Comparison of ENCODE assay signal across 16 mouse cellular contexts in genomic region chr12:82446609-82447024, GRCm38 (mm10).
"Had no signal": no experiment of that assay in that cellular context is flagged by ENCODE, and none has a peak within 500 bp of the region (broad histone marks: within the 10 kb centered on the region; RNA-seq: fewer than 3 reads in every experiment).

No protein-coding gene starts in this region.

- H3K4me2 ChIP-seq: lung, embryonic 14.5 days; midbrain, embryonic 11.5 days; midbrain, embryonic 13.5 days; midbrain, embryonic 15.5 days; neural tube, embryonic 12.5 days; stomach, embryonic 15.5 days had no signal

- DNase-seq: lung, adult 18-20 months; lung, embryonic 14.5 days; lung, postnatal 14 days; lung, postnatal 36 days; right cerebral cortex, postnatal 14 days; spleen, adult 18-20 months; thymus, adult 2 months; thymus, postnatal 25 days; thymus, postnatal 4 days had no signal

- H3K27me3 ChIP-seq: megakaryocyte, embryonic 14.5 days; midbrain, embryonic 13.5 days; midbrain, embryonic 15.5 days; neural tube, embryonic 12.5 days; stomach, embryonic 15.5 days had no signal

- ATAC-seq: midbrain, embryonic 13.5 days; midbrain, embryonic 15.5 days had no signal

- H3K4me1 ChIP-seq: midbrain, embryonic 13.5 days; midbrain, embryonic 15.5 days; neural tube, embryonic 12.5 days; stomach, embryonic 15.5 days had no signal

- H3K27ac ChIP-seq: midbrain, embryonic 13.5 days; midbrain, embryonic 15.5 days; neural tube, embryonic 12.5 days; stomach, embryonic 15.5 days; stomach, postnatal 0 days had no signal

- H3K9ac ChIP-seq: lung, embryonic 14.5 days; midbrain, embryonic 13.5 days; midbrain, embryonic 15.5 days; neural tube, embryonic 12.5 days; stomach, embryonic 15.5 days had no signal

- H3K9me3 ChIP-seq: megakaryocyte, embryonic 14.5 days; midbrain, embryonic 13.5 days; midbrain, embryonic 15.5 days; neural tube, embryonic 12.5 days; stomach, embryonic 15.5 days had no signal

- H3K4me3 ChIP-seq: megakaryocyte, embryonic 14.5 days; midbrain, embryonic 13.5 days; midbrain, embryonic 15.5 days; neural tube, embryonic 12.5 days; stomach, embryonic 15.5 days had no signal
